Mouse (Mus musculus) left cerebral cortex, adult 18-20 months (tissue): ENCODE data around the gene Man2a1. TPM values are rescaled to one million over a fixed set of nuclear protein-coding genes. Genes with fewer than 3 reads are reported as not detected.
A peak's percentile ranks its signal among the peaks of the same experiment; 100 is the strongest.

Experiments used
- DNase-seq, 2 experiments: peaks; one replicate each; pipeline ENCODE4 v3.0.0; 2021 to 2022; ENCODE audit warnings: low spot score in 2 of 2, mixed read lengths in 1 of 2
- total RNA-seq, 2 experiments: library from RNA; stranded (reverse); gene quantifications; 2 replicates each; pipeline ENCODE4 v1.2.3; 2021

Gene Man2a1
- total RNA-seq, 2 experiments from 2014 or later: 17.2 to 18.8 TPM

DNA sequence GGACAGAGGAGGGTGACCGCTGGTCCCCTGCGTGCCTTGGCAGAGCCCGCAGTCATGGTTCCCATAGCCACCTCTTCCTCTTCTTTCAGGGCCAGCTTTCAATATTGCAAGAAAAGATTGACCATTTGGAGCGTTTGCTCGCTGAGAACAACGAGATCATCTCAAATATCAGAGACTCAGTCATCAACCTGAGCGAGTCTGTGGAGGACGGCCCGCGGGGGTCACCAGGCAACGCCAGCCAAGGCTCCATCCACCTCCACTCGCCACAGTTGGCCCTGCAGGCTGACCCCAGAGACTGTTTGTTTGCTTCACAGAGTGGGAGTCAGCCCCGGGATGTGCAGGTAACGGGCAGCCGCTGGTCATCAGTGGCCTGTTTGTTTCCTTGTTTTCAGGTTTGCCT is 23.9 kb downstream of the Man2a1 start:
- no peak for DNase-seq

DNA sequence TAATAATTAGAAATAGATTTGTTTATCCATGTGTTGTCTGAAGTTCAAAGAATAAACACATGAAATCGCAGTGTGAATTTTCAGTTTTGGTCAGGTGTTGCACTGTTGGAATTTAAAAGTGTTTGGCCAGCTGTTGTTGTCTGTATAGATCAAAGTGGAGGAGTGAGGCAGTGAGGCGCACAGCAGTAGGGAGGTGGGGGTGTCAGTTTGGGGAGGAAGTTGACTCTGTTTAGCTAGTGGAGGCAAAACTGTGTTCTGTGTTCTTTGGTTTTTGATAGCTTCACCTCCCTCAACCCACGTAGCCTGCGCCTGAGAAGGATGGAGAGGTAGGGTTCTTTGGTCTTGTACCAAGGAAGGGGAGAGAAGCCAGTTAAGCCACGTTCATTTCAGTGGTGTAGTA is 28.3 kb downstream of the Man2a1 start:
- DNase-seq: no peak

DNA sequence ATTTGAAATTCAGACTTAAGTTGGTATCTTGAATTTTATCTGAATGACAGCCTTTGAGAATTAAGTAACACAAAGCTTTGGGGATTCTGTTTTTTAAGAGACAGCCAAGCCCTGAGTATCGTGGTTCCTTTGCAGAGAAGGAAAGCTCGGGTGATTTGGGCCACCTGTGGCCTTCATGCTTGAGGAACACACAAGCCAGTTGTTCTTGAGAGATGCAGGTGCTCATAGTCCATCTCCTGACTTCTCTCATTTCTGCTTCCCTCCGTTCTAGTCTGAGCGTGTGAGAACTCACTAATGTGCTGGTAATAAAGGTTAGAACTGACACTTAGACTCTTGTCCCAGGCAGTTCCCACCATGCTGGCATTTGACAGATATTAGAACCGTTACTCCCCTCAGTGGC is 28.9 kb downstream of the Man2a1 start:
- no peak for DNase-seq

DNA sequence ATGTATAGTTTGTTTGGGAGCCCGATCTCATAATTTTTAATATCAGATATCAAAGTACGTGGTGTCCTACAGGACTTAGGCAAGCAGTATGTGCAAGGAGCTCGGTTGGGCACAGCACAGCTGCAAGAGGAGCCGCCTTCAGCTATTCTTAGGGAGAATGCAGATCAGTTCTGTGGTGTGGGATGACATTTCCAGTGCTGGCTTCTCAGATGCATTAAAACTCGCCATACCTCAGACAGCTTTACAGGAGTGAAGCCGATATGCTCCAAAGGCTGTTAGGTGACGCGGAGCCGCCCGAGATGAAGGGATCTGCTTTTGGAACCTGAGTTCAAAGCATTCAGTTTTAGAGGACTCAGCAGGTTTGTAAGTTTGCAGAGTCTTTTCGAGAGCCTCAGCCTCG is 30.0 kb downstream of the Man2a1 start:
- peak; percentile 27 to 29 for DNase-seq

DNA sequence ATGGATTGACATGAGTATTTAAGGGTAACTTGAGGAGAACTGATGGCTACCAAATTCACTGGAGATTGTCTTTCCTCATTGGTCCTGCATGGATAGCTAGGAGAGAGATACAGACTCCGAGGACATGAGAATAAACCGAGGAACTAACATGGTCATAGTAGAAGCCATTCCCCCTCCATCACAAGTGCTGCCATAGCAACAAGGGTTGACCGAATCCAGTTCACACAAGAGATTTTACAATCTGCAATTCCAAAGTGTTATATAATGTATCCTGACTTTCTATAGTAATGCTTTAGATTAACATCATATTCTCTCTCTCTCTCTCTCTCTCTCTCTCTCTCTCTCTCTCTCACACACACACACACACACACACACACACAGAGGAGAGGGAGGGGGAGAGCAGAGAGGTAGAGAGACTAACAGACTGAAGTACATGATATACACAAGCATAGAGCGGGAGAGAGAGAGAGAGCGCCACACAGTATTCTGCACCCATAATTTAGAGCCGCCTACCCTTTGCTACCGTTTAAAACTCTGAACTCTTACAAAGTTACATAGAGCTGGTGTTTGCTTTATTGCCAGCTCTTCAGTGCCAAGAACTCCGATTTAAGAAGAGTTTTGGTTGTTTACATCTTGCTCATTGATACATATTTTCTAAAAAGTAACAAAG is 37.5 kb downstream of the Man2a1 start:
- DNase-seq: no peak

DNA sequence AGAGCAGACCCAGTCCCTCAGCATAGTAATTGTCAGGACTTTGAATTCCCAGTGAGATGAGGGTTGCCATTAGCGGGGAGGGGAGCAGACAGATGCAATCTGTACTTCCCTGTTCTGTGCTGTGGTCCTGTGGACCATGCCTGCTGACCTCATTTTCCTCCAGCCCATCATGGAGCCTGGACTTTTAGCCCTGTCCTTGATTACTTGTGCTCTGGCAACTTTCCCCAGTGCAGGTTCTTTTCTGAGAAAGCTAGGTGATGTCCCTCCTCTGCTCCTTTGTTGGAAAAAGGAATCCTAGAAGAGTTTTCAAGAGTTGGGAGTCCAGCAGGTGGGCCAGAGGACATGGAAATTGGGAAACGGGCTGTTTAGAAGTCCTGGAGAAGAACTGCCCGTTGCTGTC is 40.8 kb downstream of the Man2a1 start:
- no peak for DNase-seq

DNA sequence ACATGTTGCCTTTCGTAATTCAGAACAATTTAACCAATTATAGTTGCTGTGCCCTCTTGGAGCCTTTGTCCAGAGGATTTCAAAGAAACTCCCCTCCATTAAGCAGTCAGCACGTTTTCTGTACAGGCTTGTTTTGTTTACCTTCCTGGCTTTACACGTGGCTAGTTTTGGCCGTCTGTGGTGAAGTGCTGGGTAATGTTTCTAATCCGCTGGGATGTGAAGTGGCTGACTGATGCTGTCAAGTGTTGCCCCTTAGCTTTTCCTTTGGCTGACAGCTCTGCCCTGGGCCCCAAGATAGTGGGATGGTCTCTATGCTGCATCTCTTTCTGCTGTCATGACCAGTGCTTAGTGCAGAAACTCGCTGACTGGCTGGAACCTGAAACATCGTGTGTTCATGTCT is 43.1 kb downstream of the Man2a1 start:
- DNase-seq: no peak

DNA sequence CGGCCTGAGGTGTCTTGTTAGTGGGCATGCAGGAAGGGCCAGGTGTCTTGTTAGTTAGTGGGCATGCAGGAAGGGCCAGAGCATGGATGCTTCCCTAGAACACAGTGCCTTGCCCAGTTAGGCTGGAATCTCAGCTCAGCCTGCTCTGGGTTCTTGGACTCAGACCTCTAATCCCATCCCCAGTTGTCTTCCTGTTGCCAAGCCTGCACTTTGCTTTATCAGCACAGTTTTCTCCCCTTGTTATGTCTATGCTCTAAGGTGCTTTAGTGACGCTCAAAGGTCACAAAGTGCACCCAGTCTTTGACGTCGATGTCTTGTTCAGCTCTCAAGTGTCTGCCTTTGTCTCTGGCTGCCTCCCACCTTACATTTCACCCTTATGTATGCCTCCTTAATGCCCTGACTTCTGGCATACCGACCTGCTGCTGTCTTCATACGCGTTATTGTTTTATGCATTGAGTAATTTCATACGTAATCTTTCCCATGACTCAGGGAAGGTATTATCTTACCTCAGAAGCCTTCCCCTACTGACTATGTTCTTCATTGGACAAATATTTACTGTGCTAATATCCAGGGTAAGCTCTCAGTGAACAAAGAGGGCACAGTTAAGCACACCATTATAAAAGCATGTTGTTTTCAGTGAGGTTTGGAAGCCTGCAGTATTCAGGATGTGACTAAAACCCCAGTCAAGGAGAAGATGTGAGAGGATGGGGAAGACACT is 44.5 kb downstream of the Man2a1 start:
- DNase-seq: no peak

DNA sequence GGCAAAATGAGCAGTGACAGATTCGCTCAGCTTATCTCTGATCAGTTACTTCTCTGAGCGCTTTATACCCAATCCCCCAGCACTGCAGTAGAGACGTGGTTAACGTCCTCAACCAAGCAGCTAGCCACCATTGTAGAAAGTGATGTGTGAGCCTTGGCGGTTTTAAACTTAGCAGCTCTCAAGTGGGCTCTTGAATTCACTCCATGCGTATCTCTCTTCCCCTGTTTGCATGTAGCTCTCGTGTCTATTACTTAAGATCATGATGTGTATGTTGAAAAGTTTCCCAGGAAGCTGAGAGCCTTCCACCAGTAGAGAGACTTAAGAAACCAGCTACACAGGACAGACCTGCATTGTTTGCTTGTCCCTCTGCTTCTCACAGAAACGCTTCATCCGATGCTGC is 46.9 kb downstream of the Man2a1 start:
- no peak for DNase-seq

DNA sequence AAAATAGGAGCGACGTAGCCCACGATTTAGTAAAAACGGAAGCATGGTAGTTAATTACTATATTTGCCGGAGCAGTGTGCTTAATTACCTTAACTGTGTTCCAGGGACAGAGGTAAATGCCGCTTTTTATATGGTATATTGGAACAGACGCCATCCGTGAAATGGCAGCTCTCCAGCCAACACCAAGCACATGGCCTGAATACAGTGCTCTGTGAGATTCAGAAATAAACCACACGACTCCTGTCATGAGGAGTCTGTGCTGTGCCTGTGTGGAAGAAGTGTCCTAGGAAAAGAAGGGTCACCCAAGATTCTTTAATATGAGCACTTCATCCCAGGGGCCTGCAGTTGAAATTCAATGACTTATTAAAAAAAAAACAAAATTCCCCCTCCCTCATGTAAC is 50.2 kb downstream of the Man2a1 start:
- no peak for DNase-seq

DNA sequence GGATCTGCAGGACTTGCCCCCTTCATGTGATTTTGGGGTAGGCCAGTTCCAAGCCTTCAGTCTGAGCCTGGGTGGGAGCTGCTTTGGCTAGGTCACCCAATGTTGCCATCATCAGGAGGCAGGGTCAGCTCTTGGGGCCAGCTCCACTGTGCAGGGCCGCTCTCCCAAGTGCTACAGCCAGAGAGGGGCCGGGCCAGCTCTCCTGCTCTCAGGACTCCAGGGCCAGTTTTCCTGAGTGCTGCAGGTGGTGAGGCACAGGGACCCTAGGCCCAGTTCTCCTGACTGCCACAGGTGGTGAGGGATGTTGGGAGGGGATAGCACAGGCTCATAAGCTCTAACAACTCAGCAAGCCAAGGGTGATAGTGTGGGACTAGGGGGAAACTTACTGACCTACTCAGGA is 53.1 kb downstream of the Man2a1 start:
- DNase-seq: no peak

DNA sequence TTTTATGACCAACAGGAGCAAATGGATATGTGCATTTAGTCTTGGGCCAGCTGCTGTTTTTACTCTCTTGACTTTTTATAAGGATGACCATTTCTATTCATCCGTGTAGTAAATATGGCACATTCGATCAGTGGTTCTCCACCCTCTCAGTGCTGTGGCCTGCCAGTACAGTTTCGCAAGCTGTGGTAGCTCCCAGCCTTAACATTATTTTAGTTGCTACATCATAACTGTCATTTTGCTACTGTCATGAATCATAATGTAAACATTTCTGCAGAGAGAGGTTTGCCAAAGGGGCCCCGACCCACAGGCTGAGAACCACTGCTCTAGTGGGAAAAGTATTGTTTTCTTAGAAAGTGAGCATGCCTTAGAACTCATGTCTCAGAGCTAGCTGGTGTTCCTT is 59.1 kb downstream of the Man2a1 start:
- DNase-seq: no peak

DNA sequence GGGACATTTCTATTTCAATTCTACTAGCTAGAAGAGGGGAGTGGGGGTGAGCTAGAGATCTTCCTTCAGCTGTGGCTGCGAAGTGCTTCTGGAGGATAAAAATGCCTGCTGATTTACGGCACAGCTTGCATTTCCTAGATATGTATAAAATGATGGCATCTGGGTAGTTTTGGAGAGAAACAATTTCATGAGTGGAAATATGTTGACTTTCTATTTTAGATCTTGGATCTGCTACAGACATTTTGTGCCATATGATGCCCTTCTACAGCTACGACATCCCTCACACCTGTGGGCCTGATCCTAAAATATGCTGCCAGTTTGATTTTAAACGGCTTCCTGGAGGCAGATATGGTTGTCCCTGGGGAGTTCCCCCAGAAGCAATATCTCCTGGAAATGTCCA is 66.0 kb downstream of the Man2a1 start:
- DNase-seq: peak in 1 of 2 experiments; percentile 11

DNA sequence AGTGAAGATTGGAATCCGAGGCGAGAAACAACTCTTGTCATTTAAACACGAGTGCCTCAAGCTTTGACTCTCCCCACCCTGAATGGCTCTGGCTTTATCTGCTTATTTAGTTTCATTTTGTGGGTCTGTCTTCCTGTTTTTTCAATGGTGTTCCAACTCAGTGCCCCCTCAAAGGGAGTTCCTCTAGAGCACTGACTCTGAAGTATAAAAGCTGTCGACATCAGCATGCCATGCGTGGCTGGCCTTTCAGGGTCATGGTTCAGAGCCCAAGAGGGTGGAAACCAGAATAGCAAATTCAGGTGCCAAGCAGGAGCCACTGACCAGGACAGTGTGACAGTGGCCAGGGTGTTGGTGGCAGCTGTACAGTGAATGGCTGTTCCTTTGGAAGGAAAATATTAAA is 68.0 kb downstream of the Man2a1 start:
- DNase-seq: no peak

DNA sequence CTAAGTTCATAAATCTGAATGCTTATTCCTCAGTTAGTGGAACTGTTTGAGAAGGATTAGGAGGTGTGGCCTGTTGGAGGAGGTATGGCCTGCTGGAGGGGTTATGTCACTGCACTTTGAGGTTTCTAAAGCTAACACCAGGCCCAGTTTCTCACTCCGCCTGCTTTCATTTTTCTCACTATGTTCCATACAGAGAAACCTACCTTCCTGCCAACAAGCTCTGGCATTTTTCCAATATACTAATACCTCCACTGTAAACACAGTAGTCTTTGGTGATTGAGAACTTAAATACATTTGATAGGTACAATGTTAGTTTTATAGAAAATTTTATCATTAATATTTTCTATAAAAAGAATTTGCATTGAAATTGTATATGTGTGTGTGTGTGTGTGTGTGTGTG is 73.9 kb downstream of the Man2a1 start:
- no peak for DNase-seq

DNA sequence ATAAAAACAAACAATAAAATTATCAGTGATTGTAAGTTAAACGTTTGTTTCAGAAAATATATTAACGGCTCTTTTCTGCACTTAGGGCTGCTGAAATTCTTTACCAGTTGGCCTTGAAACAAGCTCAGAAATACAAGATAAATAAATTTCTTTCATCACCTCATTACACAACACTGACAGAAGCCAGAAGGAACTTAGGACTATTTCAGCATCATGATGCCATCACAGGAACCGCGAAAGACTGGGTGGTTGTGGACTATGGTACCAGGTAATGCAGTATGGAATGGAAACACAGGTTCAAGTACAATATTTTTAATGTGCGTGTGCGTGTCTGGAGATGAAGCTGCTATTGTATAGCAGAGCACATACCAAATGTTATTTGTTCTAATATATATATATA is 74.4 kb downstream of the Man2a1 start:
- DNase-seq: no peak

DNA sequence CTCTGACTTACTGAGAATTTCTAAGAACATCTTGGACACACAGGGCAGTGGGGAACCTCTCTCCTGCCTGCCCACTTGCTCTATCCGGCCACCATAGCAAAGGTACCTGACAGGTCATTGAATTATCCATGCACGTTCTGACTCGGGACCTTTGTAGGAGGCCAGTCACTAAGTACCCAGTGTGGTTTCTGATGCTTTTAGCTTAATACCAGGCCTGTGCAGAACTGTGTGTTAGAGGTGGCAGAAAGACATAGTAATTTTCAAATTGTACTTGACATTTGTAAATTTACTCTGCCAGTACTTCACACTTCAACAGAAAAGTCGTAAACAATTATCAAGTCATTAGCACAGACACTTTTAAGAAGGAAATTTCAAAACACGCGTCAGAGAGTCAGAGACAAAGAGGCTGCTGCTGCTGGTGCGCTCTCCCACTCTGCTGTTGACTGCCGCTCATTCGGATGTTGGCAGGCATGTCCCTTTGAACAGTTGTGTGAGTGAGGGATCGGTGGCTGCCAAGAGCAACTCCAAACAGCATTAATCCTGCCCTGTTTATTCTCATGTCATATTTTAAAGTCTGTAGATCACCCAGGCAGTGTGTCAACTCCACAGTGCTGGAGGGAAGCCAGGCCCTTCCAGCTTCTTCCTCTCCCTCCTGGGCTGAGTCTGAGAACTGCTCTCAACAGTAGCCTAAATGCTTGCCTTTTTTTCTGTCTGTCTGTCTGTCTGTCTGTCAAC is 76.4 kb downstream of the Man2a1 start:
- DNase-seq: no peak

DNA sequence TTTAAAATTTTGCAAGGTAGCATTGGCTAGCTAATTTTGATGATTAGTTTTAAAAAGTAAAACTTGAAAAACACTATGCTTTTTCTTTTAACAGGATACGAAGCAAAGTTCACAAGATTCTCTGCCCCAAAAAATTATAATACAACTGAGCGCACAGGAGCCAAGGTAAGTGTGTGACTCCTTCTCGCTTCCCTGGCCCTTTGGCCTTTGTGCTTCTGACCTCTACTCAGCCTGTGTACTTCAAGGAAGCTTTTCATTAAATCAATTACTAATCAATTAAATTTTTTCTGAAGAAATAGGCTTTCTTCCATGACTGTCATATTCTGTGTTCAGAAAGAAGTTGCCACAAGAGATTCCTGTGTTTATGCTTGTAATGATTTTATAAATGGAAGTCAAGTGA is 80.9 kb downstream of the Man2a1 start:
- no peak for DNase-seq

DNA sequence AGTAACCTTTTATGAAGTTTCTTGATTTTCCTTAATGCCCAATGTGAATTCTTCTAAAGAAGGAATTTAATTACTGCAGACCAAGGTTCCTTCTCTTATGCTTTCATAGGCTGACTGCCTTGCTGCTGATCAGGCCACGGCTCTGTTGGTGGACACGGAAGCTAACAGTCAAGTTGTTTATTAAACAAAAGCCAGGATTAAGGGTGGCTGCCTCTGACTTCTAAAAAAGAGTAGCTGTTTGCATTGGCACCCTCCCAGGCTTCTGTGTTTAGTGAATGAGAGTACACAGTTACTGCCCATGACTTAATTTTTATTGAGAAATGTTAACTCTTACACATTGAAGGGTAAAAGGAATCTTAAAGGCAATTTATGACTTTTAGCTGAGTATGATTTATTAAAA is 81.4 kb downstream of the Man2a1 start:
- no peak for DNase-seq

DNA sequence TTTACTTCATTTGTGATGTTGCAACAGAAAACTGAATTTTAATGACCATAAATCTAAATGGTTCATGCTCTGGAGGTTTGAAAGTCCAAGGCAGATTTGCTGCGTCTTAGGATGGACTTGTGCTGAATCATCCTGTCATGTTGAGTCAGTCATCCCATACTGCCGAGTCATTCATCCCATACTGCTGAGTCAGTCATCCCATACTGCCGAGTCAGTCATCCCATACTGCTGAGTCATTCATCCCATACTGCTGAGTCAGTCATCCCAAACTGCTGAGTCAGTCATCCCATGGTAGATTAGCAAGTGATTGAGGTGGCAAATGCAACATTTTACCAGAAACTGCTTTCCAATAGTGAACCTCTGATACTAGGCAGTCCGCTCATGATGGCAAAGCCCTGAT is 83.6 kb downstream of the Man2a1 start:
- DNase-seq: no peak

DNA sequence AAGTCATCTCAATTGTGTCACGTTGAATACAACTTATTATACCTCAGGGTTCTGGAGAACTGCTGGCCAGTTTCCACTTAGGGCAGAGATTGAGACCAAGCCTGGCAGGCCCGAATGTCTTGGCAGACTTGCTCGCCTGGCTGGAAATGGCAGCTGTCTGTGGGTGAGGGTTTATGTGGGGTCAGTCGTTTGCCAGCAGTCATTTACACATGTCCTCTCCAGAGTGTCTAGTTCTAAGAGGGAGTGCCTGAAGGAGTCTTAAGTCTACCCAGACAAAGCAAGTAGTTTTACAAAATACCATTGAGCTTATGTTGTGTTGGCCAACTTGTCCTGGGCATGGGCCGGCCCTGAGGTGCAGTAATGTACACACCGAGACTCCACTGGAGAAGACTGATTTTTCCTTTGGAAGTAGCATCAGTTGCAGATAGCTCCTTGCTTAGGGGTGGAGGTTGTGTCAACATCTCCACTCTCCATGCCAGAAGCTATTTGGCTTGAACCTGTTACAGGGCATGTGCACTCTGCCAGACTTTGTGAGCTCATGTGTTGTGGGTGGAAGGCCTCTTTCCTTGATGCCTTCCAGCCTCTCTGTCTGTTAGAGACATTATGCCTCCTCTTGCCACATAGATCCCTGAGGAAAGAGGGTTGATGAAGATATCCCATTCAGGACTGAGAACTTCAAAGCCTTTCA is 84.8 kb downstream of the Man2a1 start:
- DNase-seq: no peak

DNA sequence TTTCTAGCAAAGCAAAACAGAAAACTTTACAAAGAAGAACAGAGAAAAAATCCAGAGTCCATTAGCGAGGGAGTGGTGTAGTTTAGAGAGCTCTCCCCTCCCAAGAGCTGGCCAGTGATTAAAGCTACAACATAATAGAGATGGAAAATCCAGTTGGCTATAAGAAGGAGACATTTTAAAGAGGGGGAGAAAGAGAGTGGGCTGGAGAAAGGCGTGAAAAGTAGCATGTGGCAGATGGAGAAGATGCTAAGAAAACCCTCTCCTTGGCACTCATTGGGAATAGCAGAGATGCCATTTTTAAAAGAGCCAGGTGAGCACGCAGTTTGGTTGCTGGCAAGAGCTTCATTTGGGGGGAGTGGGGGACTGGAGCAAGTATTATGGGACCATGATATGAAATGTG is 89.1 kb downstream of the Man2a1 start:
- no peak for DNase-seq
